Mouse (Mus musculus) heart, embryonic 16.5 days (tissue): ENCODE measurements around the gene Scnn1g. TPM values are rescaled to one million over a fixed set of nuclear protein-coding genes. Genes with fewer than 3 reads are reported as not detected.

Source experiments
- ATAC-seq: fragments of 200-750 bp; cut with Nextera tagmentation; replicated peaks from 2 replicates; pipeline ENCODE4 v1.8.0; 2017; ENCODE audit warnings: moderate number of reproducible peaks; ENCODE audit not compliant: insufficient read depth, low FRiP score; ENCODE audit errors: extremely low read depth
- H3K27ac ChIP-seq: fragments of 300-500 bp; sonication (generic); 2 replicates; pipeline ENCODE4 v1.5.1; 2014; ENCODE audit warnings: mild to moderate bottlenecking, low read length, control low read depth, moderate library complexity
- H3K27me3 ChIP-seq: fragments of 300-500 bp; sonication (generic); 2 replicates; pipeline ENCODE4 v1.6.1; 2014; ENCODE audit warnings: low read length, mixed read lengths; ENCODE audit not compliant: control insufficient read depth, insufficient read depth
- H3K36me3 ChIP-seq: fragments of 300-500 bp; sonication (generic); 2 replicates; pipeline ENCODE4 v1.6.1; 2014; ENCODE audit not compliant: control insufficient read depth, insufficient read depth
- H3K4me1 ChIP-seq: fragments of 300-500 bp; sonication (generic); 2 replicates; pipeline ENCODE4 v1.6.1; 2014; ENCODE audit warnings: low read length, mixed read lengths; ENCODE audit not compliant: control insufficient read depth, insufficient read depth
- H3K4me2 ChIP-seq: fragments of 300-500 bp; sonication (generic); 2 replicates; pipeline ENCODE4 v1.6.1; 2014; ENCODE audit warnings: low read depth, mild to moderate bottlenecking, control low read depth, low read length
- H3K4me3 ChIP-seq: fragments of 300-500 bp; sonication (generic); 2 replicates; pipeline ENCODE4 v1.5.1; 2014; ENCODE audit warnings: mild to moderate bottlenecking, control low read depth, low read length
- H3K9ac ChIP-seq: fragments of 300-500 bp; sonication (generic); 2 replicates; pipeline ENCODE4 v1.6.1; 2014; ENCODE audit warnings: low read length, control low read depth
- H3K9me3 ChIP-seq: fragments of 300-500 bp; sonication (generic); replicated peaks from 2 replicates; pipeline ENCODE4 v1.6.1; 2016; ENCODE audit warnings: low read length; ENCODE audit not compliant: control insufficient read depth
- WGBS: fragments of 180-500 bp; shearing (Covaris S2); extraction: QIAGEN DNeasy Blood & Tissue Kit; methylation state at CpG from one replicate; pipeline ENCODE4 v1.1.7; 2014; 5-methylcytosine and 5-hydroxymethylcytosine counted together
- polyA plus RNA-seq: library from polyadenylated mRNA; unstranded; fragments of >200 nt; fragmentation: Nextera tagmentation; extraction: Ambion mirVana; gene quantifications from 2 replicates; pipeline ENCODE4 v1.2.1, GENCODE M21; 2015

Scnn1g gene
- polyA plus RNA-seq, 1 experiment from 2014 or later: 0.25 TPM

- 58% methylated on average over 8 of the region's 8 CpGs for WGBS
- no peak for ATAC-seq
Observed at GRCm38 (mm10) chr7:121754748-121755147, 20.5 kb downstream of the Scnn1g start.

GRCm38 (mm10) chr7:121763328-121763727 is 29.0 kb downstream of the Scnn1g start:
- no peaks in the 10 kb centered on the region for H3K27me3 ChIP-seq
- H3K36me3 ChIP-seq: no peaks in the 10 kb centered on the region
- H3K9me3 ChIP-seq: no peaks in the 10 kb centered on the region
- H3K4me2 ChIP-seq: no peak overlapping the region
- no peak overlapping the region for H3K9ac ChIP-seq
- no peak for ATAC-seq
- H3K27ac ChIP-seq: no peak overlapping the region
- 82% methylated on average over 4 of the region's 4 CpGs for WGBS
- H3K4me1 ChIP-seq: no peaks in the 10 kb centered on the region
- no peak overlapping the region for H3K4me3 ChIP-seq

More at GRCm38 (mm10) chr7:121754748-121755147, 20.5 kb downstream of the Scnn1g start:
- Histone ChIP-seq H3K4me2 (no peak overlapping the region), H3K36me3 (no peaks in the 10 kb centered on the region), H3K9me3 (no peaks in the 10 kb centered on the region), H3K4me1 (no peaks in the 10 kb centered on the region), H3K4me3 (no peak overlapping the region), H3K9ac (no peak overlapping the region), H3K27ac (no peak overlapping the region), H3K27me3 (no peaks in the 10 kb centered on the region)

GRCm38 (mm10) chr7:121767900-121768299 is 33.6 kb downstream of the Scnn1g start:
- H3K4me1 ChIP-seq: no peaks in the 10 kb centered on the region
- no peak overlapping the region for H3K27ac ChIP-seq
- no peaks in the 10 kb centered on the region for H3K36me3 ChIP-seq
- no peak; the same call in 1 of the 2 replicates for ATAC-seq
- no peak overlapping the region for H3K4me2 ChIP-seq
- 51% methylated on average over 3 of the region's 3 CpGs for WGBS
- H3K9me3 ChIP-seq: no peaks in the 10 kb centered on the region
- no peaks in the 10 kb centered on the region for H3K27me3 ChIP-seq
- H3K9ac ChIP-seq: no peak overlapping the region
- H3K4me3 ChIP-seq: no peak overlapping the region

GRCm38 (mm10) chr7:121768983-121769382 is 34.7 kb downstream of the Scnn1g start:
- WGBS: 76% methylated on average over 9 of the region's 9 CpGs

GRCm38 (mm10) chr7:121778553-121778952 is 44.3 kb downstream of the Scnn1g start:
- no peak overlapping the region for H3K4me3 ChIP-seq
- H3K27me3 ChIP-seq: no peaks in the 10 kb centered on the region
- H3K4me2 ChIP-seq: no peak overlapping the region
- no peaks in the 10 kb centered on the region for H3K4me1 ChIP-seq
- no peak overlapping the region for H3K27ac ChIP-seq
- ATAC-seq: no peak
- no peaks in the 10 kb centered on the region for H3K9me3 ChIP-seq
- H3K36me3 ChIP-seq: no peaks in the 10 kb centered on the region
- no peak overlapping the region for H3K9ac ChIP-seq
- 45% methylated on average over 1 of the region's 1 CpGs for WGBS

More at GRCm38 (mm10) chr7:121768983-121769382, 34.7 kb downstream of the Scnn1g start:
- Histone ChIP-seq H3K4me3 (no peak overlapping the region), H3K9ac (no peak overlapping the region), H3K4me2 (no peak overlapping the region), H3K27ac (no peak overlapping the region), H3K9me3 (no peaks in the 10 kb centered on the region), H3K36me3 (no peaks in the 10 kb centered on the region), H3K27me3 (no peaks in the 10 kb centered on the region), H3K4me1 (no peaks in the 10 kb centered on the region)
- no peak for ATAC-seq

- H3K4me3 ChIP-seq: no peak overlapping the region
- WGBS: 66% methylated on average over 3 of the region's 3 CpGs
- ATAC-seq: no peak
- H3K4me1 ChIP-seq: no peaks in the 10 kb centered on the region
- H3K9me3 ChIP-seq: no peaks in the 10 kb centered on the region
- no peak overlapping the region for H3K4me2 ChIP-seq
- H3K9ac ChIP-seq: no peak overlapping the region
- H3K27me3 ChIP-seq: no peaks in the 10 kb centered on the region
- no peaks in the 10 kb centered on the region for H3K36me3 ChIP-seq
- H3K27ac ChIP-seq: no peak overlapping the region
Observed at GRCm38 (mm10) chr7:121778980-121779379, 44.7 kb downstream of the Scnn1g start.

- no peak for ATAC-seq
- Histone ChIP-seq H3K9me3 (no peaks in the 10 kb centered on the region), H3K36me3 (no peaks in the 10 kb centered on the region), H3K27me3 (no peaks in the 10 kb centered on the region), H3K9ac (no peak overlapping the region), H3K4me2 (no peak overlapping the region), H3K4me3 (no peak overlapping the region), H3K27ac (no peak overlapping the region), H3K4me1 (no peaks in the 10 kb centered on the region)
Observed at GRCm38 (mm10) chr7:121779409-121779808, 45.1 kb downstream of the Scnn1g start.

GRCm38 (mm10) chr7:121782188-121782909 is 48.1 kb downstream of the Scnn1g start:
- no peak for ATAC-seq
- H3K27me3 ChIP-seq: no peaks in the 10 kb centered on the region
- no peaks in the 10 kb centered on the region for H3K4me1 ChIP-seq
- no peak overlapping the region for H3K4me3 ChIP-seq
- no peak overlapping the region for H3K27ac ChIP-seq
- H3K9me3 ChIP-seq: no peaks in the 10 kb centered on the region
- H3K36me3 ChIP-seq: no peaks in the 10 kb centered on the region
- WGBS: 38% methylated on average over 3 of the region's 3 CpGs
- H3K9ac ChIP-seq: no peak overlapping the region
- H3K4me2 ChIP-seq: no peak overlapping the region

- no peak overlapping the region for H3K27ac ChIP-seq
- H3K36me3 ChIP-seq: no peaks in the 10 kb centered on the region
- no peaks in the 10 kb centered on the region for H3K4me1 ChIP-seq
- ATAC-seq: no peak
- no peak overlapping the region for H3K4me3 ChIP-seq
- H3K9me3 ChIP-seq: no peaks in the 10 kb centered on the region
- 75% methylated on average over 8 of the region's 8 CpGs for WGBS
- H3K9ac ChIP-seq: no peak overlapping the region
- H3K27me3 ChIP-seq: no peaks in the 10 kb centered on the region
- no peak overlapping the region for H3K4me2 ChIP-seq
Observed at GRCm38 (mm10) chr7:121785651-121786228, 51.5 kb downstream of the Scnn1g start.
